Mouse (Mus musculus) liver, adult 2 months (tissue): ENCODE results near the gene Hsd17b14. TPM values are rescaled to one million over a fixed set of nuclear protein-coding genes. Genes with fewer than 3 reads are reported as not detected.

Source experiments
- DNase-seq: peaks from one replicate; pipeline ENCODE4 v3.0.0-alpha.2; 2011; ENCODE audit warnings: low read depth, low spot score; ENCODE audit errors: extremely low read depth
- H3K27ac ChIP-seq: fragments of 200-500 bp; replicated peaks from 2 replicates; pipeline ENCODE4 v1.5.1; 2012; ENCODE audit warnings: low read depth, mild to moderate bottlenecking, control low read depth, inconsistent platforms, low read length; ENCODE audit not compliant: insufficient read depth
- H3K27me3 ChIP-seq: fragments of 200-500 bp; 2 replicates; pipeline ENCODE4 v1.6.1; 2012; ENCODE audit warnings: mild to moderate bottlenecking, moderate library complexity, low read length, inconsistent platforms; ENCODE audit not compliant: control insufficient read depth, insufficient read depth
- H3K36me3 ChIP-seq: fragments of 200-500 bp; 2 replicates; pipeline ENCODE4 v1.6.1; 2012; ENCODE audit warnings: low read length, inconsistent platforms; ENCODE audit not compliant: control insufficient read depth, insufficient read depth
- H3K4me1 ChIP-seq: fragments of 200-500 bp; 2 replicates; pipeline ENCODE4 v1.6.1; 2011; ENCODE audit warnings: low read length; ENCODE audit not compliant: control insufficient read depth, insufficient read depth
- H3K4me3 ChIP-seq: fragments of 200-500 bp; 2 replicates; pipeline ENCODE4 v1.5.1; 2011; ENCODE audit warnings: low read depth, mild to moderate bottlenecking, control low read depth, low read length, moderate library complexity; ENCODE audit not compliant: insufficient read depth
- H3K79me2 ChIP-seq: fragments of 200-500 bp; 2 replicates; pipeline ENCODE4 v1.6.1; 2012; ENCODE audit warnings: inconsistent platforms, mild to moderate bottlenecking, low read length, moderate library complexity; ENCODE audit not compliant: control insufficient read depth, insufficient read depth
- H3K9ac ChIP-seq: fragments of 200-500 bp; 2 replicates; pipeline ENCODE4 v1.6.1; 2012; ENCODE audit warnings: low read depth, mild to moderate bottlenecking, control low read depth, inconsistent platforms, low read length
- CTCF ChIP-seq: fragments of 200-500 bp; IDR thresholded peaks from 2 replicates; pipeline ENCODE4 v1.5.1; 2011; ENCODE audit warnings: low read depth, low read length, control low read depth
- POLR2A ChIP-seq: fragments of 200-500 bp; IDR thresholded peaks from 2 replicates; pipeline ENCODE4 v1.6.1; 2011; ENCODE audit warnings: low read length, control low read depth; ENCODE audit not compliant: insufficient read depth; ENCODE audit errors: extremely low read depth
- WGBS: fragments of 180-500 bp; shearing (Covaris S2); methylation state at CpG from one replicate; pipeline ENCODE4 v1.1.7; 2018; 5-methylcytosine and 5-hydroxymethylcytosine counted together
- polyA plus RNA-seq: library from polyadenylated mRNA; depleted of rRNA; stranded (reverse); fragments of >200 nt; gene quantifications from 2 replicates; pipeline ENCODE4 v1.2.3, GENCODE M21; 2012
- total RNA-seq: library from RNA; depleted of rRNA; stranded (reverse); fragments of >200 nt; gene quantifications from 2 replicates; pipeline ENCODE4 v1.2.3, GENCODE M21; 2014

The Hsd17b14 gene
- total and polyA plus RNA-seq, 2 experiments: not detected

DNA sequence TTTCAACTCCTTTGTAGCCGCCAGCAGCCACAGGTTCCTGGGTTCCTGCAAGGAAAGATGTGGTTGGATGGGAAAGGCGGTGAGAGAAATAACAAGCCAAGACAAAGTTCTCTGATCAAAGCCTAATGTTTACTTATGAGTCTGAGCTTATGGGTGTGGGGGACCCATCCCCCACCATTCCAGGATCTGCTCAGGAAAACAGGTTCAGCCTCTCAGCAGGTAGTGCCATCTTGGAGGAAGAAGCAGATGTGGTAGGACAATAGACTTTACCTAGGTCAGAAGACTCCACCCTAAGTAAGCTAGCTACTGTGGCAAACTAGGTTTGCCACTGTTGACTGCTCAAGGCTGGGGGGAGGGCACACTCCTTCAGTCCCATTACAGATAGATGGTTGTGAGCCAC, 10.1 kb downstream of the Hsd17b14 start:
- H3K27me3 ChIP-seq: no peaks in the 10 kb centered on the region
- H3K27ac ChIP-seq: no peak overlapping the region
- H3K4me3 ChIP-seq: no peak overlapping the region
- peaks cover 2% of the 10 kb centered on the region; the same call in 1 of the 2 replicates for H3K36me3 ChIP-seq
- H3K9ac ChIP-seq: no peak overlapping the region
- no peak for TF ChIP-seq CTCF
- TF ChIP-seq POLR2A: no peak
- 62% methylated on average over 2 of the region's 2 CpGs for WGBS
- no peaks in the 10 kb centered on the region for H3K79me2 ChIP-seq
- DNase-seq: no peak
- H3K4me1 ChIP-seq: peaks cover 4% of the 10 kb centered on the region

DNA sequence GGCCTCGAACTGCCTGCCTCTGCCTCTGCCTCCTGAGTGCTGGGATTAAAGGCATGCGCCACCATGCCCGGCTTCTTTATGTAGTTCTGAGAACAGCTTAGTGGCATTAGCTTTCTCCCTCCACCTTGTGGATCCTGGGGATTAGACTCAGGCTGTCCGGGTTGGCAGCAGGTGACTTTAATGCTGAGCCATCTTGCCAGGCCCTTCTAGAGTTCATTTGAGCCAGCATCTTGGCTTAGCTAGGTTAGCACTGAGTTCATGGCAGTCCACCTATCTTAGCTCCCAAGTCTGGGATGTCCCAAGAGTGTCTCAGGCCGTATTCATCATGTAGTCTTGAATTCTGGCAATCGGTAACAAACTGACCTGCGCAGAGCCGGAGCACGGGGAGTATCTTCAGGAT, 10.8 kb downstream of the Hsd17b14 start:
- Histone ChIP-seq H3K36me3 (peaks cover 2% of the 10 kb centered on the region), H3K4me1 (peaks cover 4% of the 10 kb centered on the region), H3K9ac (no peak overlapping the region), H3K27ac (no peak overlapping the region), H3K79me2 (no peaks in the 10 kb centered on the region), H3K27me3 (no peaks in the 10 kb centered on the region), H3K4me3 (no peak overlapping the region)
- 97% methylated on average over 9 of the region's 9 CpGs for WGBS
- TF ChIP-seq CTCF (no peak), POLR2A (no peak)
- DNase-seq: no peak

- Histone ChIP-seq H3K79me2 (no peaks in the 10 kb centered on the region), H3K9ac (no peak overlapping the region), H3K4me1 (peaks cover 6% of the 10 kb centered on the region), H3K27ac (peak overlapping the region; percentile 74), H3K4me3 (no peak overlapping the region), H3K27me3 (no peaks in the 10 kb centered on the region), H3K36me3 (peaks cover 13% of the 10 kb centered on the region)
- DNase-seq: peak; percentile 37
- WGBS: 59% methylated on average over 8 of the region's 8 CpGs
- no peak for TF ChIP-seq POLR2A
- TF ChIP-seq CTCF: no peak
These were observed 12.6 kb downstream of the Hsd17b14 start for GRCm38 (mm10) chr7:45567112-45567779.

DNA sequence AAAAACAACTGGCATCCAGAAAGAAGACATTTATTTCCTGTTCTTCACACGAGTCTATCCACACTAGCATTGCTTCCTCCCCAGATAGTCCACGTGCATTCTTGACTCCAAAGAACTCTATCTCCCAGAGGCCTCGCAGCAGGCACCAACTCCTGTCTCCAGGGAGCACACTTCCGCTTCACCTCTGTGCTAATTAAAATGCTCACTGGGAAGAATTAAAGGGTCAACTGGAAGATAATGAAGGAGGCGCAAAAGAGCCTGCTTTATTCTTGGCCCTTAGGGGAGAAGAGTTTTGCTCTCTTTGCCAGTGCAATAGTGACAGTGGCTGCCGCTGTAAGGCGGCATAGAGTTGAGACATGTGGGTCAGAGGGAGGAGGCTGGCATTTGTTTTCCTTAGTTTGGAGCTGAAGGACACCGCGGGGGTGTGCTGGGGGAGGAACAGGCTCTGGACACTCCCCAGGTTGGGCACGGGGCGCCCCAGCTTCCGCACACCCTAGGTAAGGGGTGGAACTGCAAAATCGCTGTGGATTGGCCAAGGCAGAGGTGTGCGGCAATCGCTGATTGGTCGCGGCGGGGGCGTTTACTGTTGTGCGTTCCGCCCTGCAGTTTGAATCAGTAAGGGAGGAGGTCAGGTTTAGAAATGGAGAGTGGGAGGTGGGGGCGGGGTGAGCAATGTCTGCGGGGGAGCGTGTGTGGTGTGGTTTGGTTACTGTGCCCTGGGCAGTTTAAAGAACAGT, 13.3 kb downstream of the Hsd17b14 start:
- peak; percentile 97 for DNase-seq
- Histone ChIP-seq H3K79me2 (no peaks in the 10 kb centered on the region), H3K27ac (peak overlapping the region; percentile 87), H3K4me3 (0 out of 2 replicates have a peak overlapping the region, but pooled peaks have one; percentile 1), H3K9ac (peak overlapping the region; percentile 37), H3K27me3 (no peaks in the 10 kb centered on the region), H3K36me3 (peaks cover 13% of the 10 kb centered on the region), H3K4me1 (peaks cover 7% of the 10 kb centered on the region)
- peak; percentile 18; the same call in 1 of the 2 replicates for TF ChIP-seq POLR2A
- no peak for TF ChIP-seq CTCF
- WGBS: under 1% methylated on average over 24 of the region's 24 CpGs

GRCm38 (mm10) chr7:45568601-45569473, 14.1 kb downstream of the Hsd17b14 start:
- no peaks in the 10 kb centered on the region for H3K27me3 ChIP-seq
- no peak for DNase-seq
- peaks cover 7% of the 10 kb centered on the region for H3K4me1 ChIP-seq
- peaks cover 13% of the 10 kb centered on the region for H3K36me3 ChIP-seq
- 0 out of 2 replicates have a peak, but pooled peaks cover 3% of the 10 kb centered on the region for H3K79me2 ChIP-seq
- H3K27ac ChIP-seq: peak overlapping the region; percentile 87
- peak overlapping the region; percentile 37 for H3K9ac ChIP-seq
- H3K4me3 ChIP-seq: no peak overlapping the region
- TF ChIP-seq POLR2A: no peak
- no peak for TF ChIP-seq CTCF
- 70% methylated on average over 10 of the region's 10 CpGs for WGBS
